Comparison of ENCODE assay signal across 28 mouse cellular contexts in the genomic region with DNA sequence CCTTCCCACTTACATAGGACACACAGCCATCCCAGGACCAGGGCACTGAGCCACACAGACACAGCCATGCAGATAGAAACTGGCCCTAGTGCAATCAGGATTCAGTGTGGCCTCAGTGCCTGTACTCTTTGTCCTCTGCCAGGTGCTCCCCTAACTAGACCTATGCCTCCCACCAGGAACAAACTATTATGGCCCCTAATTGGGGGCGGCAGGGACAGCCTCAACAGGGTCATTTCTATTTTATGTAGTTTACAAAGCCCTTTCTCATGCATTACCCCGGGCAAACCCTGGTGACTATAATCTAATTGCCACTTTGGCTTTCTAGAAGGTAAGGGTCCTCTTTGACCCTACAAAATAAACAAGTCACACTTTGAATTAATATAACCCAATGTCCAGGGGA.
A peak's percentile ranks its signal among the peaks of the same experiment; 100 is the strongest.
DNase-seq lines count a peak whose midpoint lies in the region; ATAC-seq lines count a peak whose summit lies in the region.
"Had no signal": no experiment of that assay in that cellular context is flagged by ENCODE, and none has a peak within 500 bp of the region (broad histone marks: within the 10 kb centered on the region; RNA-seq: fewer than 3 reads in every experiment).

No protein-coding gene starts in this region.

- ATAC-seq in heart, embryonic 13.5 days (ENCODE audit: extremely low read depth, insufficient number of reproducible peaks, low FRiP score, low TSS enrichment): no peak
- ATAC-seq in heart, embryonic 12.5 days (ENCODE audit: insufficient number of reproducible peaks, low FRiP score): no peak
- no peak for ATAC-seq in neural tube, embryonic 13.5 days (ENCODE audit: low read depth)
- ATAC-seq: CD4-positive, CD25-positive, alpha-beta regulatory T cell, adult 4 months; intestine, embryonic 16.5 days; liver, embryonic 12.5 days; liver, postnatal 0 days had no signal

- H3K9me3 ChIP-seq in heart, embryonic 13.5 days: no peaks in the 10 kb centered on the region
- no peaks in the 10 kb centered on the region for H3K9me3 ChIP-seq in heart, embryonic 12.5 days (replicated peaks)
- no peaks in the 10 kb centered on the region for H3K9me3 ChIP-seq in neural tube, embryonic 13.5 days
- H3K9me3 ChIP-seq in limb, embryonic 10.5 days (replicated peaks): no peaks in the 10 kb centered on the region
- H3K9me3 ChIP-seq: liver, embryonic 12.5 days; midbrain, embryonic 13.5 days had no signal

- H3K4me3 ChIP-seq in heart, embryonic 13.5 days: no peak overlapping the region
- H3K4me3 ChIP-seq in heart, embryonic 12.5 days: no peak overlapping the region
- no peak overlapping the region for H3K4me3 ChIP-seq in neural tube, embryonic 13.5 days
- no peak overlapping the region for H3K4me3 ChIP-seq in limb, embryonic 10.5 days
- H3K4me3 ChIP-seq: erythroblast, embryonic 14.5 days; liver, embryonic 12.5 days; midbrain, embryonic 13.5 days had no signal

- no peak overlapping the region for H3K27ac ChIP-seq in heart, embryonic 13.5 days (replicated peaks)
- no peak overlapping the region for H3K27ac ChIP-seq in heart, embryonic 12.5 days (ENCODE audit: poor library complexity, severe bottlenecking)
- H3K27ac ChIP-seq in neural tube, embryonic 13.5 days (replicated peaks): peak overlapping the region; percentile 61; the same call in 1 of the 2 replicates
- peak overlapping the region; percentile 78 for H3K27ac ChIP-seq in limb, embryonic 10.5 days
- H3K27ac ChIP-seq: kidney, postnatal 0 days; liver, embryonic 12.5 days; macrophage; midbrain, embryonic 13.5 days had no signal

- H3K9ac ChIP-seq in heart, embryonic 13.5 days: 0 out of 2 replicates have a peak overlapping the region, but pooled peaks have one; percentile 24
- no peak overlapping the region for H3K9ac ChIP-seq in heart, embryonic 12.5 days
- H3K9ac ChIP-seq in neural tube, embryonic 13.5 days: no peak overlapping the region
- H3K9ac ChIP-seq: liver, embryonic 12.5 days; liver, postnatal 0 days; midbrain, embryonic 13.5 days had no signal

- H3K4me1 ChIP-seq in heart, embryonic 13.5 days: peaks cover 72% of the 10 kb centered on the region
- H3K4me1 ChIP-seq in heart, embryonic 12.5 days (replicated peaks): peaks cover 63% of the 10 kb centered on the region
- H3K4me1 ChIP-seq in neural tube, embryonic 13.5 days (replicated peaks): peaks cover 65% of the 10 kb centered on the region
- H3K4me1 ChIP-seq in limb, embryonic 10.5 days: peaks cover 98% of the 10 kb centered on the region
- H3K4me1 ChIP-seq: liver, embryonic 12.5 days had no signal

- WGBS in heart, embryonic 13.5 days: 66% methylated on average over 2 of the region's 2 CpGs
- 63% methylated on average over 2 of the region's 2 CpGs for WGBS in heart, embryonic 12.5 days
- 10% methylated on average over 2 of the region's 2 CpGs for WGBS in neural tube, embryonic 13.5 days
- 5% methylated on average over 2 of the region's 2 CpGs for WGBS in limb, embryonic 10.5 days

- no peak overlapping the region for H3K4me2 ChIP-seq in heart, embryonic 13.5 days
- no peak overlapping the region for H3K4me2 ChIP-seq in heart, embryonic 12.5 days
- H3K4me2 ChIP-seq in neural tube, embryonic 13.5 days: no peak overlapping the region
- H3K4me2 ChIP-seq: liver, embryonic 12.5 days; midbrain, embryonic 13.5 days had no signal

- no peak for DNase-seq in neural tube, embryonic 10.5 days (ENCODE audit: extremely low spot score, low spot score)
- peak; percentile 61 for DNase-seq in limb, embryonic 10.5 days (ENCODE audit: low spot score)
- DNase-seq in cerebellum, adult 8-10 months: no peak
- DNase-seq in right cerebral cortex, postnatal 36 days (ENCODE audit: low spot score in 2 of 2): no peak
- DNase-seq: adrenal gland, postnatal 14 days; cerebellum, adult 11 months; cerebellum, adult 9-11 months; embryo, embryonic 11 days; heart, postnatal 36 days; kidney, adult 8-10 months; kidney, postnatal 4 days; layer of hippocampus, postnatal 36 days; left cerebral cortex, postnatal 4 days; liver, postnatal 0 days; lung, postnatal 10 days; right cerebral cortex, postnatal 25 days; spleen, adult 18-20 months; thymus, postnatal 14 days had no signal

- H3K36me3 ChIP-seq in heart, embryonic 13.5 days: no peaks in the 10 kb centered on the region
- H3K36me3 ChIP-seq in heart, embryonic 12.5 days: no peaks in the 10 kb centered on the region
- no peaks in the 10 kb centered on the region for H3K36me3 ChIP-seq in neural tube, embryonic 13.5 days
- H3K36me3 ChIP-seq in limb, embryonic 10.5 days: 0 out of 2 replicates have a peak, but pooled peaks cover 7% of the 10 kb centered on the region
- H3K36me3 ChIP-seq: liver, embryonic 12.5 days; midbrain, embryonic 13.5 days had no signal

- H3K27me3 ChIP-seq in heart, embryonic 13.5 days (replicated peaks): peaks cover 96% of the 10 kb centered on the region
- peaks cover 84% of the 10 kb centered on the region for H3K27me3 ChIP-seq in heart, embryonic 12.5 days (replicated peaks)
- H3K27me3 ChIP-seq in neural tube, embryonic 13.5 days: peaks cover 5% of the 10 kb centered on the region; the same call in 1 of the 2 replicates
- H3K27me3 ChIP-seq in limb, embryonic 10.5 days (ENCODE audit: low read depth, poor library complexity, severe bottlenecking): peaks cover 24% of the 10 kb centered on the region

Comparison
In these comparisons a context has a peak if more than half of its experiments do, and no peak if none do; other contexts are left out.
1. H3K27ac ChIP-seq: peak in neural tube, embryonic 13.5 days (single experiment) and limb, embryonic 10.5 days (single experiment); none in heart, embryonic 13.5 days (single experiment) and heart, embryonic 12.5 days (single experiment).